Mouse (Mus musculus) heart, embryonic 10.5 days (tissue): ENCODE results near the gene Zfp804b. TPM values are rescaled to one million over a fixed set of nuclear protein-coding genes. Genes with fewer than 3 reads are reported as not detected.

Source experiments
- DNase-seq: peaks from one replicate; pipeline ENCODE4 v3.0.0-alpha.2; 2017; ENCODE audit warnings: low spot score
- H3K27ac ChIP-seq: fragments of 300-500 bp; sonication (generic); 2 replicates; pipeline ENCODE4 v1.5.1; 2016; ENCODE audit warnings: mild to moderate bottlenecking
- H3K27me3 ChIP-seq: fragments of 300-500 bp; sonication (generic); 2 replicates; pipeline ENCODE4 v1.6.1; 2016; ENCODE audit warnings: mild to moderate bottlenecking; ENCODE audit not compliant: poor library complexity, insufficient read depth, severe bottlenecking
- H3K36me3 ChIP-seq: fragments of 300-500 bp; sonication (generic); 2 replicates; pipeline ENCODE4 v1.6.1; 2016; ENCODE audit warnings: mild to moderate bottlenecking, moderate library complexity
- H3K4me1 ChIP-seq: fragments of 300-500 bp; sonication (generic); 2 replicates; pipeline ENCODE4 v1.6.1; 2016; ENCODE audit warnings: mild to moderate bottlenecking
- H3K4me3 ChIP-seq: fragments of 300-500 bp; sonication (generic); 2 replicates; pipeline ENCODE4 v1.5.1; 2016; ENCODE audit warnings: mild to moderate bottlenecking, moderate library complexity
- H3K9me3 ChIP-seq: fragments of 300-500 bp; sonication (generic); 2 replicates; pipeline ENCODE4 v1.6.1; 2016; ENCODE audit warnings: mild to moderate bottlenecking, moderate library complexity
- WGBS: fragments of 180-500 bp; shearing (Covaris S2); methylation state at CpG from one replicate; pipeline ENCODE4 v1.1.7; 2016; 5-methylcytosine and 5-hydroxymethylcytosine counted together
- polyA plus RNA-seq: library from polyadenylated mRNA; unstranded; fragments of >200 nt; fragmentation: Nextera tagmentation; extraction: Ambion mirVana; gene quantifications from 2 replicates; pipeline ENCODE4 v1.2.1, GENCODE M21; 2016

Zfp804b gene
- polyA plus RNA-seq, 1 experiment from 2014 or later: 0.21 TPM

DNA sequence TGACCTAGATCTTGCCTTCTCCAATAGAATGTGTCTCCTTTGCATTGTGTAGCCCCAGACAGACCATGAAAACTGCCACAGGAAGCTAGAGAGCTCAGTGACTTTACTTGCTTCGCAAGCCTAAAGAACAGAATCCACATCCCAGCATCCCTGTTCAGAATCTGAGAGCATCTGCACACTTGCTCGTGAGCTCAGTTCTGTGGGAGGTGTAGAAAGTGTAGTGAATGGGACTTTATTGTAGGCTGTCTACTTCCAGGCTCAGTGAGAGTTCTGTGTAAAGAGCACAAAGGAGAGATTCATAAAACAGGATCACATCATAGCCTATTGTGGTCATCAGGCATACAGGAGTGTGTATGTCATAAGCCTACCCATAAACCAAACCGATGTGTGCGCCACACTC is 360.6 kb downstream of the Zfp804b start:
- H3K4me1 ChIP-seq: no peaks in the 10 kb centered on the region
- H3K27ac ChIP-seq: no peak overlapping the region
- no peak for DNase-seq
- H3K4me3 ChIP-seq: no peak overlapping the region
- H3K36me3 ChIP-seq: no peaks in the 10 kb centered on the region
- H3K9me3 ChIP-seq: no peaks in the 10 kb centered on the region
- no peaks in the 10 kb centered on the region for H3K27me3 ChIP-seq
- WGBS: 87% methylated on average over 4 of the region's 4 CpGs

GRCm38 (mm10) chr5:6934837-6935236 is 409.7 kb downstream of the Zfp804b start:
- no peaks in the 10 kb centered on the region for H3K4me1 ChIP-seq
- WGBS: 68% methylated on average over 1 of the region's 1 CpGs
- no peak overlapping the region for H3K4me3 ChIP-seq
- no peaks in the 10 kb centered on the region for H3K27me3 ChIP-seq
- H3K36me3 ChIP-seq: no peaks in the 10 kb centered on the region
- H3K27ac ChIP-seq: no peak overlapping the region
- DNase-seq: no peak
- H3K9me3 ChIP-seq: no peaks in the 10 kb centered on the region

DNA sequence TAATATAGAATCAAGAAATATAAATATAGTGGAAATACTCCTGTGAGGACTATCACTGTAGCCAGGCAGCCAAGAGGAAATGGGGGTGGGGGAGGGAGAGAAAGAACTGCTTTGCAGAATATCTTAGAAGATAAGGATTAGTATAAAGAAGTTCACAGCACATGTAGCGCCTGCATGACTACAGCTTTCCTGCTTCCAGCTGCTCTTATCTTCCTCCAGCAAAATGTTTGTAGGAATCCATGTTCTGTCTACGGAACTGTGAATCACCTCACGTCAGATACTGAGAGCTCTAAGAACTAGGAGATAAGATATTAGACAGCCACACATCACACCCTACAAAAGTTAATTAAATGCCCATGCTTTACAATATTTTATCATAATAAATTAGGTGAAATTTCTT is 433.3 kb downstream of the Zfp804b start:
- Histone ChIP-seq H3K9me3 (no peaks in the 10 kb centered on the region), H3K4me1 (no peaks in the 10 kb centered on the region), H3K4me3 (no peak overlapping the region), H3K36me3 (no peaks in the 10 kb centered on the region), H3K27me3 (no peaks in the 10 kb centered on the region), H3K27ac (no peak overlapping the region)
- no peak for DNase-seq
- 18% methylated on average over 3 of the region's 3 CpGs for WGBS

- Histone ChIP-seq H3K4me1 (no peaks in the 10 kb centered on the region), H3K27ac (no peak overlapping the region), H3K27me3 (no peaks in the 10 kb centered on the region), H3K4me3 (no peak overlapping the region), H3K36me3 (no peaks in the 10 kb centered on the region), H3K9me3 (no peaks in the 10 kb centered on the region)
- no peak for DNase-seq
Measured at GRCm38 (mm10) chr5:6881396-6881795, 463.2 kb downstream of the Zfp804b start.

- H3K4me3 ChIP-seq: no peak overlapping the region
- H3K27ac ChIP-seq: no peak overlapping the region
- no peaks in the 10 kb centered on the region for H3K4me1 ChIP-seq
- no peaks in the 10 kb centered on the region for H3K36me3 ChIP-seq
- WGBS: 84% methylated on average over 6 of the region's 6 CpGs
- no peak for DNase-seq
- no peaks in the 10 kb centered on the region for H3K9me3 ChIP-seq
- H3K27me3 ChIP-seq: no peaks in the 10 kb centered on the region
Measured at GRCm38 (mm10) chr5:6871566-6871965, 473.0 kb downstream of the Zfp804b start.

- Histone ChIP-seq H3K27ac (no peak overlapping the region), H3K9me3 (no peaks in the 10 kb centered on the region), H3K27me3 (no peaks in the 10 kb centered on the region), H3K4me3 (no peak overlapping the region), H3K4me1 (no peaks in the 10 kb centered on the region), H3K36me3 (no peaks in the 10 kb centered on the region)
- no peak for DNase-seq
Measured at GRCm38 (mm10) chr5:6870970-6871369, 473.6 kb downstream of the Zfp804b start.

DNA sequence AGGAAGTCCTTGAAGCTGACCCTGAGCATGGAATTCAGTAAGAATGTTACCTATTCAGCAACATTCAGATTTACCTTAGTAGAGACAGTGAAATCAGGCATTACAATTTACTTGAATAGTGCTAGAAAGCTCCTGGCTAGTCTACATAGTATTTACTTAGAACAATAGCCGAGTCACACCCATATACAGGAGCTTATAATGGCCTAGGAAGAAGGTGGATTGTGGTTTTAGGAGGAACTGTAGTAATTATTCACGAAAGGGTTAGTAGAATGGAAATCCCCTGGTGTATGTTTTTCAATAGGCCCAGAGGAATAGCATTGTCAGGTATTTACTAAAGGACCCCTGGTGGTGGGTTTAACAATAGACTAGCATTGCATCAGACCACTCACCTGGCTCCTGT is 549.2 kb downstream of the Zfp804b start:
- Histone ChIP-seq H3K36me3 (no peaks in the 10 kb centered on the region), H3K4me1 (no peaks in the 10 kb centered on the region), H3K27ac (no peak overlapping the region), H3K27me3 (no peaks in the 10 kb centered on the region), H3K9me3 (no peaks in the 10 kb centered on the region), H3K4me3 (no peak overlapping the region)
- 71% methylated on average over 2 of the region's 2 CpGs for WGBS
- DNase-seq: no peak

- DNase-seq: no peak
- Histone ChIP-seq H3K27ac (no peak overlapping the region), H3K4me3 (no peak overlapping the region), H3K27me3 (no peaks in the 10 kb centered on the region), H3K9me3 (no peaks in the 10 kb centered on the region), H3K36me3 (no peaks in the 10 kb centered on the region), H3K4me1 (no peaks in the 10 kb centered on the region)
- 69% methylated on average over 6 of the region's 6 CpGs for WGBS
Measured at GRCm38 (mm10) chr5:6769357-6769892, 575.1 kb downstream of the Zfp804b start.

Other genes starting within 250 kb of the Zfp804b start
- gene Tex47, start 40.6 kb downstream of the Zfp804b start, polyA plus RNA-seq: 0.07 and 0.23 TPM in 2 replicates